Mouse (Mus musculus) cerebellum, adult 9-11 months (tissue): Measurements from ENCODE around the gene Bcar3.
A peak's percentile ranks its signal among the peaks of the same experiment; 100 is the strongest.

Source experiments
- DNase-seq: peaks from one replicate; pipeline ENCODE4 v3.0.0; 2022

The Bcar3 gene

GRCm38 (mm10) chr3:122420410-122420774 is 126.5 kb downstream of the Bcar3 start:
- peak; percentile 18 for DNase-seq

- no peak for DNase-seq
Observed at GRCm38 (mm10) chr3:122421042-122421702, 127.2 kb downstream of the Bcar3 start.

GRCm38 (mm10) chr3:122421802-122422201 is 127.9 kb downstream of the Bcar3 start:
- DNase-seq = no peak

GRCm38 (mm10) chr3:122422276-122422675 is 128.3 kb downstream of the Bcar3 start:
- no peak for DNase-seq

- no peak for DNase-seq
Observed at GRCm38 (mm10) chr3:122423643-122424042, 129.7 kb downstream of the Bcar3 start.

- no peak for DNase-seq
Observed at GRCm38 (mm10) chr3:122428325-122428821, 134.4 kb downstream of the Bcar3 start.

- DNase-seq = no peak
Observed at GRCm38 (mm10) chr3:122430780-122431497, 137.0 kb downstream of the Bcar3 start.

GRCm38 (mm10) chr3:122432811-122433406 is 139.0 kb downstream of the Bcar3 start:
- DNase-seq = no peak

GRCm38 (mm10) chr3:122433975-122434626 is 140.2 kb downstream of the Bcar3 start:
- no peak for DNase-seq

GRCm38 (mm10) chr3:122434983-122435935 is 141.3 kb downstream of the Bcar3 start:
- no peak for DNase-seq

GRCm38 (mm10) chr3:122438143-122438825 is 144.3 kb downstream of the Bcar3 start:
- DNase-seq = no peak

- no peak for DNase-seq
Observed at GRCm38 (mm10) chr3:122445696-122446095, 151.8 kb downstream of the Bcar3 start.

- DNase-seq = no peak
Observed at GRCm38 (mm10) chr3:122446678-122447077, 152.7 kb downstream of the Bcar3 start.

- no peak for DNase-seq
Observed at GRCm38 (mm10) chr3:122448196-122448595, 154.3 kb downstream of the Bcar3 start.

GRCm38 (mm10) chr3:122450041-122450440 is 156.1 kb downstream of the Bcar3 start:
- no peak for DNase-seq

- DNase-seq = no peak
Observed at GRCm38 (mm10) chr3:122453875-122454274, 159.9 kb downstream of the Bcar3 start.

GRCm38 (mm10) chr3:122456156-122456555 is 162.2 kb downstream of the Bcar3 start:
- DNase-seq = no peak

- DNase-seq = no peak
Observed at GRCm38 (mm10) chr3:122456807-122457206, 162.9 kb downstream of the Bcar3 start.

- no peak for DNase-seq
Observed at GRCm38 (mm10) chr3:122457723-122458122, 163.8 kb downstream of the Bcar3 start.

- DNase-seq = no peak
Observed at GRCm38 (mm10) chr3:122458743-122459142, 164.8 kb downstream of the Bcar3 start.

- DNase-seq = no peak
Observed at GRCm38 (mm10) chr3:122460848-122461511, 167.0 kb downstream of the Bcar3 start.
